Mouse (Mus musculus) c-Kit-positive CD71-negative TER-119-negative erythroid progenitor cells, embryonic 14.5 days (primary cell): ENCODE results near the gene Wnt8b.

Experiments
- DNase-seq: peaks from one replicate; pipeline ENCODE4 v3.0.0-alpha.2; 2013; ENCODE audit warnings: low read depth

Wnt8b gene

DNA sequence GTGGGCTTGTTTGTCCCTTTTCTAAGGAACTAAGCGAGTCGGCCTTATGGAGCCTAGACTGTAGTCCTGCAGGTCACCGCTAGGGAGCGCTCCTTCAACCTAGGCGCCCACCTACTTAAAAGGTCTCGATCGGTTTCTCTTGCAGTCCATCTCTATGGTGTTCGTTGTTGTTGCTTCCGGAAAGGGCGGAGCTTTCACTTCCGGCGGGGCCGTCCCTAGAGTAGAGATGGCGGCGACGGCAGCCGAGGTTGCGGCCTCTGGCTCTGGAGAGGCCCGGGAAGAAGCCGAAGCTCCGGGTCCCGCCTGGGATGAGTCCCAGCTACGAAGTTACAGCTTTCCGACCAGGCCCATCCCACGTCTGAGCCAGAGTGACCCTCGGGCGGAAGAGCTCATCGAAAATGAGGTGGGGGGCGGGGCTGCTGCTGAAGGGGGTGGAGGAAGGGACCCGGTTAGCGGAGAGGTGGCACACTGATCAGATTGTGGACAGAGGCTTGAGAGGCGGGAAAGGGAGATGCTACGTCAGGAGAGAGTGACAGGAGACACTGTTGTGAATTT lies 69.5 kb downstream of the Wnt8b start, which contains the start of gene Hif1an:
Hif1an (plus strand) TSS at position 199 of the 555 bp plus-strand sequence.
- peak; percentile 97 for DNase-seq
